In genomic region chr6:34874101-34874921, GRCm38 (mm10) we compare ENCODE assay signal across 8 mouse cellular contexts. TPM values are rescaled to one million over a fixed set of nuclear protein-coding genes. Genes with fewer than 3 reads are reported as not detected.
DNase-seq lines count a peak whose midpoint lies in the region; ATAC-seq and TF ChIP-seq lines count a peak whose summit lies in the region.

No protein-coding gene starts in this region.

- no peaks in the 10 kb centered on the region; the same call in 1 of the 2 replicates for H3K36me3 ChIP-seq in hindbrain, embryonic 13.5 days
- H3K36me3 ChIP-seq in hindbrain, embryonic 11.5 days (ENCODE audit: control insufficient read depth, insufficient read depth, low read length): no peaks in the 10 kb centered on the region
- H3K36me3 ChIP-seq in heart, embryonic 14.5 days (ENCODE audit: control insufficient read depth, insufficient read depth, low read length): peaks cover 9% of the 10 kb centered on the region
- H3K36me3 ChIP-seq in midbrain, embryonic 14.5 days (ENCODE audit: control insufficient read depth, insufficient read depth, low read length): peaks cover under 1% of the 10 kb centered on the region; the same call in 1 of the 2 replicates

- peaks cover 29% of the 10 kb centered on the region for H3K4me1 ChIP-seq in hindbrain, embryonic 13.5 days (replicated peaks)
- H3K4me1 ChIP-seq in hindbrain, embryonic 11.5 days (replicated peaks; ENCODE audit: control insufficient read depth, insufficient read depth, low read length): no peaks in the 10 kb centered on the region
- peaks cover 1% of the 10 kb centered on the region for H3K4me1 ChIP-seq in cortical plate, adult 2 months (ENCODE audit: control insufficient read depth, insufficient read depth, low read length)
- peaks cover 34 to 54% of the 10 kb centered on the region in 2 experiments for H3K4me1 ChIP-seq in heart, embryonic 14.5 days (ENCODE audit: control insufficient read depth in 2 of 2, insufficient read depth in 2 of 2, low read length in 2 of 2)
- H3K4me1 ChIP-seq in midbrain, embryonic 14.5 days (ENCODE audit: control insufficient read depth, insufficient read depth, low read length): peaks cover 18% of the 10 kb centered on the region

- ATAC-seq in hindbrain, embryonic 13.5 days (ENCODE audit: low FRiP score): no peak
- no peak for ATAC-seq in hindbrain, embryonic 11.5 days (ENCODE audit: low FRiP score)
- ATAC-seq in heart, embryonic 14.5 days (ENCODE audit: insufficient number of reproducible peaks, insufficient read depth, low FRiP score, low read depth): no peak
- no peak for ATAC-seq in midbrain, embryonic 14.5 days (ENCODE audit: low FRiP score, low TSS enrichment)

- H3K27me3 ChIP-seq in hindbrain, embryonic 13.5 days: no peaks in the 10 kb centered on the region
- no peaks in the 10 kb centered on the region for H3K27me3 ChIP-seq in hindbrain, embryonic 11.5 days (ENCODE audit: control insufficient read depth, insufficient read depth, low read length)
- H3K27me3 ChIP-seq in heart, embryonic 14.5 days (ENCODE audit: control insufficient read depth, insufficient read depth, low read length): no peaks in the 10 kb centered on the region
- H3K27me3 ChIP-seq in midbrain, embryonic 14.5 days (ENCODE audit: control insufficient read depth, insufficient read depth, low read length): no peaks in the 10 kb centered on the region

- no peak overlapping the region for H3K4me2 ChIP-seq in hindbrain, embryonic 13.5 days
- no peak overlapping the region for H3K4me2 ChIP-seq in hindbrain, embryonic 11.5 days (replicated peaks; ENCODE audit: low read depth, low read length)
- peak overlapping the region; percentile 28; the same call in 1 of the 2 replicates for H3K4me2 ChIP-seq in heart, embryonic 14.5 days (ENCODE audit: low read length)
- no peak overlapping the region for H3K4me2 ChIP-seq in midbrain, embryonic 14.5 days (ENCODE audit: low read length)

- TF ChIP-seq POLR2A in cortical plate, adult 2 months (IDR thresholded peaks at IDR 0.05; ENCODE audit: extremely low read depth, insufficient read depth, low read length): no peak

- H3K4me3 ChIP-seq in hindbrain, embryonic 13.5 days: no peak overlapping the region
- no peak overlapping the region for H3K4me3 ChIP-seq in hindbrain, embryonic 11.5 days (ENCODE audit: low read depth, low read length)
- no peak overlapping the region for H3K4me3 ChIP-seq in cortical plate, adult 2 months (ENCODE audit: insufficient read depth, low read length)
- no peak overlapping the region for H3K4me3 ChIP-seq in heart, embryonic 14.5 days (ENCODE audit: control insufficient read depth in 1 of 2, insufficient read depth in 1 of 2, low read depth in 1 of 2, low read length in 2 of 2)
- no peak overlapping the region for H3K4me3 ChIP-seq in midbrain, embryonic 14.5 days (replicated peaks; ENCODE audit: low read depth, low read length)

- 79% methylated on average over 21 of the region's 21 CpGs for WGBS in hindbrain, embryonic 13.5 days
- WGBS in hindbrain, embryonic 11.5 days: 77% methylated on average over 21 of the region's 21 CpGs
- 35% methylated on average over 21 of the region's 21 CpGs for WGBS in heart, embryonic 14.5 days
- WGBS in midbrain, embryonic 14.5 days: 81% methylated on average over 21 of the region's 21 CpGs

- TF ChIP-seq CTCF in cortical plate, adult 2 months (IDR thresholded peaks at IDR 0.05; ENCODE audit: extremely low read depth, insufficient read depth, low read length): no peak

- H3K9me3 ChIP-seq in hindbrain, embryonic 13.5 days: no peaks in the 10 kb centered on the region
- H3K9me3 ChIP-seq in hindbrain, embryonic 11.5 days (ENCODE audit: control insufficient read depth, low read length): no peaks in the 10 kb centered on the region
- H3K9me3 ChIP-seq in heart, embryonic 14.5 days (ENCODE audit: control insufficient read depth, low read length): no peaks in the 10 kb centered on the region
- H3K9me3 ChIP-seq in midbrain, embryonic 14.5 days (ENCODE audit: control insufficient read depth, low read length): no peaks in the 10 kb centered on the region

- H3K27ac ChIP-seq in hindbrain, embryonic 13.5 days: 0 out of 2 replicates have a peak overlapping the region, but pooled peaks have one; percentile 30
- no peak overlapping the region for H3K27ac ChIP-seq in hindbrain, embryonic 11.5 days (ENCODE audit: low read depth, low read length)
- peak overlapping the region; percentile 54 for H3K27ac ChIP-seq in cortical plate, adult 2 months (ENCODE audit: insufficient read depth, low read length)
- H3K27ac ChIP-seq in heart, embryonic 14.5 days (replicated peaks in 1 of 2; ENCODE audit: control insufficient read depth in 1 of 2, insufficient read depth in 1 of 2, low read depth in 2 of 2, low read length in 2 of 2): peak overlapping the region; percentile 59 to 94
- no peak overlapping the region for H3K27ac ChIP-seq in midbrain, embryonic 14.5 days (replicated peaks; ENCODE audit: low read depth, low read length)

- DNase-seq in hindbrain, embryonic 11.5 days (ENCODE audit: low spot score): no peak
- peak; percentile 81 to 89 for DNase-seq in kidney, postnatal 36 days
- DNase-seq in midbrain, embryonic 14.5 days: no peak
- DNase-seq in right cerebral cortex, postnatal 36 days (ENCODE audit: low spot score in 2 of 2): no peak
- DNase-seq in Muller cell, postnatal 12 days (ENCODE audit: inconsistent ontology term): no peak

- H3K9ac ChIP-seq in hindbrain, embryonic 13.5 days: no peak overlapping the region
- no peak overlapping the region for H3K9ac ChIP-seq in hindbrain, embryonic 11.5 days (ENCODE audit: low read depth, low read length)
- peak overlapping the region; percentile 57 for H3K9ac ChIP-seq in heart, embryonic 14.5 days (ENCODE audit: low read length)
- H3K9ac ChIP-seq in midbrain, embryonic 14.5 days (replicated peaks; ENCODE audit: low read length): 0 out of 2 replicates have a peak overlapping the region, but pooled peaks have one; percentile 17

RNA-seq across cellular contexts. Expression of gene Cyren, which starts 3.5 kb away (rescaled TPM):
- polyA plus RNA-seq in hindbrain, embryonic 13.5 days (2015; fragmentation: Nextera tagmentation; extraction: Ambion mirVana): 10.1 and 11.2 TPM in 2 replicates
- polyA plus RNA-seq in hindbrain, embryonic 11.5 days (2014; fragmentation: Nextera tagmentation; extraction: Ambion mirVana): 12.3 and 13.5 TPM in 2 replicates
- 6.4 and 6.5 TPM in 2 replicates for polyA plus RNA-seq in cortical plate, adult 2 months (2012; rRNA removed)
- 5.8 and 6.3 TPM in 2 replicates for polyA plus RNA-seq in heart, embryonic 14.5 days (2014; fragmentation: Nextera tagmentation; extraction: Ambion mirVana)
- polyA plus RNA-seq in midbrain, embryonic 14.5 days (2014; fragmentation: Nextera tagmentation; extraction: Ambion mirVana): 6.1 and 8.7 TPM in 2 replicates

RNA-seq across cellular contexts. Expression of gene Tmem140, which starts 11.4 kb away (rescaled TPM):
- 1.3 and 1.6 TPM in 2 replicates for polyA plus RNA-seq in hindbrain, embryonic 13.5 days (2015; fragmentation: Nextera tagmentation; extraction: Ambion mirVana)
- 0.95 and 1.1 TPM in 2 replicates for polyA plus RNA-seq in hindbrain, embryonic 11.5 days (2014; fragmentation: Nextera tagmentation; extraction: Ambion mirVana)
- polyA plus RNA-seq in cortical plate, adult 2 months (2012; rRNA removed): 1.8 and 2.7 TPM in 2 replicates
- polyA plus RNA-seq in heart, embryonic 14.5 days (2014; fragmentation: Nextera tagmentation; extraction: Ambion mirVana): 0.92 and 1.3 TPM in 2 replicates
- 0.70 and 1.1 TPM in 2 replicates for polyA plus RNA-seq in midbrain, embryonic 14.5 days (2014; fragmentation: Nextera tagmentation; extraction: Ambion mirVana)

RNA-seq across cellular contexts. Expression of gene Wdr91, which starts 36.4 kb away (rescaled TPM):
- polyA plus RNA-seq in hindbrain, embryonic 13.5 days (2015; fragmentation: Nextera tagmentation; extraction: Ambion mirVana): 12.5 and 14.5 TPM in 2 replicates
- 11.0 and 12.3 TPM in 2 replicates for polyA plus RNA-seq in hindbrain, embryonic 11.5 days (2014; fragmentation: Nextera tagmentation; extraction: Ambion mirVana)
- 31.2 and 31.8 TPM in 2 replicates for polyA plus RNA-seq in cortical plate, adult 2 months (2012; rRNA removed)
- polyA plus RNA-seq in heart, embryonic 14.5 days (2014; fragmentation: Nextera tagmentation; extraction: Ambion mirVana): 9.7 and 10.4 TPM in 2 replicates
- 14.8 and 17.5 TPM in 2 replicates for polyA plus RNA-seq in midbrain, embryonic 14.5 days (2014; fragmentation: Nextera tagmentation; extraction: Ambion mirVana)

RNA-seq across cellular contexts. Expression of gene Stra8, which starts 45.7 kb away (rescaled TPM):
- not detected in 2 replicates for polyA plus RNA-seq in hindbrain, embryonic 13.5 days (2015; fragmentation: Nextera tagmentation; extraction: Ambion mirVana)
- not detected in 2 replicates for polyA plus RNA-seq in hindbrain, embryonic 11.5 days (2014; fragmentation: Nextera tagmentation; extraction: Ambion mirVana)
- not detected in 2 replicates for polyA plus RNA-seq in cortical plate, adult 2 months (2012; rRNA removed)
- not detected in 2 replicates for polyA plus RNA-seq in heart, embryonic 14.5 days (2014; fragmentation: Nextera tagmentation; extraction: Ambion mirVana)
- not detected in 2 replicates for polyA plus RNA-seq in midbrain, embryonic 14.5 days (2014; fragmentation: Nextera tagmentation; extraction: Ambion mirVana)

Comparison
In these comparisons a context has a peak if more than half of its experiments do, and no peak if none do; other contexts are left out.
1. H3K27ac ChIP-seq: peak in hindbrain, embryonic 13.5 days (single experiment), cortical plate, adult 2 months (single experiment) and heart, embryonic 14.5 days (2 of 2); none in hindbrain, embryonic 11.5 days (single experiment) and midbrain, embryonic 14.5 days (single experiment).
2. H3K9ac ChIP-seq: peak in heart, embryonic 14.5 days (single experiment) and midbrain, embryonic 14.5 days (single experiment); none in hindbrain, embryonic 13.5 days (single experiment) and hindbrain, embryonic 11.5 days (single experiment).
3. DNase-seq: peak in kidney, postnatal 36 days (2 of 2); none in hindbrain, embryonic 11.5 days (single experiment), midbrain, embryonic 14.5 days (single experiment), right cerebral cortex, postnatal 36 days (0 of 2) and Muller cell, postnatal 12 days (single experiment).